Mouse (Mus musculus): ENCODE data around the gene Mef2b.

DNA sequence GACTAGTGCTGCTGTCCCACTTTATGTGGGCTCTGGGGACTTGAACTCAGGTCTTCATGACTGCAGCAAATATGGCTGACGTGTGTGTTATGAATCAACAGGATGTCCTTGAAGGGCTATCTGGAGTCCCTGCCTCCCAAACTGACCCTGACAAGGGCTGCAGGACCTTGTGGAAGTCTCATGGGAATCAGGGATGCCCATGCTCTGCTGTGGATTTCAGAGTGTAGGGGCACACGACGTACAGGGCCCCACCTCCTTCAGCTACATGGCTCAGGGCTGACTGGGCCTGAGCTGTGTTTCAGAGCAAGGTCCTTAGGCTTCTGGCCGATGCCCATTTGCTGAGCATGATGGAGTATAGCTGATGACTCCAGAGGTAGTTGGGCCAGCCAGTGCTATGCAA is 43.7 kb downstream of the Mef2b start:
- no peak for TF ChIP-seq CTCF (IDR thresholded peaks at IDR 0.05)
- TF ChIP-seq EP300 (IDR thresholded peaks at IDR 0.05), result no peak

Data from lung, postnatal 0 days (tissue).